Mouse (Mus musculus): Measurements from ENCODE around the gene Ptrh2. TPM values are rescaled to one million over a fixed set of nuclear protein-coding genes. Genes with fewer than 3 reads are reported as not detected.
A peak's percentile ranks its signal among the peaks of the same experiment; 100 is the strongest.

Ptrh2 gene
- polyA plus RNA-seq, 1 experiment from 2014 or later, result 41.1 TPM

- Histone ChIP-seq H3K27ac (ENCODE audit: low read depth, low read length) (no peak overlapping the region), H3K4me3 (ENCODE audit: low read length) (no peak overlapping the region)
- WGBS, result 84% methylated on average over 3 of the region's 3 CpGs
These were observed 2.4 kb upstream of the Ptrh2 start for GRCm38 (mm10) chr11:86681423-86681822.

DNA sequence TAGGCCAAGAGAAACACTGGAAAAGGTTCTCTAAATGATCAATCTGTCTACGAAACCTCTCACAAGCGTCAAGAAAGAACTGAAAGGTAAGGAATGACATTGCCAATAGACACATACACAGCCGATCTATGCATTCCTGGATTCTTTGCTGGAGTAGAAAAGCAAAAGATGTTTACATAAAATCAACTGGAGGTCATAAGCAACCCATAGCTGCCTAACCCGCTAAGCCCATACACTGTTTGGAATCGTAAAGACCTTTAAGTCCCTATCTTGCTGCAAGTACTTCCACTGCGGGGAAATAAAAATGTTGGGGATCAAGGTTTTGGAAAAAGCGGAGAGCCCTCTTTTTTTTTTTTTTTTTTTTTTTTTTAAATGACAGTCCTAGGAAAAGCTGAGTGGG is 924 bp upstream of the Ptrh2 start:
- peak overlapping the region; percentile 75 for H3K4me2 ChIP-seq (replicated peaks; ENCODE audit: low read depth, low read length)
- peak overlapping the region; percentile 88 for H3K4me3 ChIP-seq (ENCODE audit: low read length)
- peaks cover 25% of the 10 kb centered on the region for H3K4me1 ChIP-seq (ENCODE audit: control insufficient read depth, insufficient read depth, low read length)
- peak overlapping the region; percentile 86 for H3K9ac ChIP-seq (ENCODE audit: low read depth, low read length)
- H3K27ac ChIP-seq (ENCODE audit: low read depth, low read length), result no peak overlapping the region; the same call in 1 of the 2 replicates
- ATAC-seq (ENCODE audit: low FRiP score, low TSS enrichment), result no peak
- H3K27me3 ChIP-seq (ENCODE audit: control insufficient read depth, insufficient read depth, low read length), result no peaks in the 10 kb centered on the region
- peaks cover 9% of the 10 kb centered on the region; the same call in 1 of the 2 replicates for H3K36me3 ChIP-seq (ENCODE audit: control insufficient read depth, insufficient read depth, low read length)
- 36% methylated on average over 7 of the region's 7 CpGs for WGBS
- H3K9me3 ChIP-seq (ENCODE audit: control insufficient read depth, low read length), result no peaks in the 10 kb centered on the region

More at GRCm38 (mm10) chr11:86681423-86681822, 2.4 kb upstream of the Ptrh2 start:
- H3K36me3 ChIP-seq (ENCODE audit: control insufficient read depth, insufficient read depth, low read length), result no peaks in the 10 kb centered on the region
- peaks cover 25% of the 10 kb centered on the region for H3K4me1 ChIP-seq (ENCODE audit: control insufficient read depth, insufficient read depth, low read length)
- no peak overlapping the region for H3K9ac ChIP-seq (ENCODE audit: low read depth, low read length)
- no peak overlapping the region; the same call in 1 of the 2 replicates for H3K4me2 ChIP-seq (replicated peaks; ENCODE audit: low read depth, low read length)
- no peak for ATAC-seq (ENCODE audit: low FRiP score, low TSS enrichment)
- H3K9me3 ChIP-seq (ENCODE audit: control insufficient read depth, low read length), result no peaks in the 10 kb centered on the region
- H3K27me3 ChIP-seq (ENCODE audit: control insufficient read depth, insufficient read depth, low read length), result no peaks in the 10 kb centered on the region

DNA sequence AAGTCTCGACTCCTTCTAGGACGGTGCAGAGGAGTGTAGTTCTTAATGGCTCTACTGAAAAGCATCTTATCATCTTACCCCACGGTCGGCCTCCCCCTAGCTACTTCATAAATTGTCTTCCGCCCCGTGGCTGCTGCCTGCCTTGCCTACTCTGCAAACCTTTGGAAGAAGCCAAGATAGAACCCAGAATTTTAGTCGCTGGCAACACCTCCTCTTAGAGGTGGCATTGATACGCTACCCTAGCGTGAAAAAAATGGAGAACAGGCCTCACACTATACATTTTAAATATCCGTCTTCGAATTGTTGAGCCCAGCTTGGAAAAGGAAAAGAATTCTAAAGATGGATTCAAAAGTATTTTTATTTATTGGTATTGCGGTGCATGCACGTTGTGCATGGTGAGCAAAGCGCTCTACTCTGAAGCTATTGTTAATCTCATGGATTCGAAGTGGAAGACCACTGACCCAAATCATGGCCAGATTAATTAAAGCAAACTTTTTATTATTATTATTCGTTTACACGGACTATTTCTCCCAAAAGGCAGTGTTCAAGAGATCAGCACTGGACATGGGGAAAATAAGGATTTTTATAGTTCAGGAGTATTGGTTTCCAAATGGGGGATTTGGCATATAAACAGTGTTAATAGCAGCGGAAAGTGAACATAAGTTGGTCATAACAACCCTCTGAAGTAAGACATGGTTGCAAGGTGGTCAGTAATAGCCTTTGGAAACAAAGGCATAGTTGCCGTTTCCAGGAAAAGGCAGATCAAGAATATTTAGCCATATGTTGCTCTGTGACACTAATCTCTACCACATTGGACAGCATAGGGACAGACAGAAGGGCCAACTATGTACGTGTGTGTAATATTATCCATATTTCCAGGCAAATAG is 584 bp downstream of the Ptrh2 start:
- peak overlapping the region; percentile 85 for H3K27ac ChIP-seq (ENCODE audit: low read depth, low read length)
- H3K4me2 ChIP-seq (replicated peaks; ENCODE audit: low read depth, low read length), result peak overlapping the region; percentile 74
- peaks cover 23% of the 10 kb centered on the region; the same call in 1 of the 2 replicates for H3K36me3 ChIP-seq (ENCODE audit: control insufficient read depth, insufficient read depth, low read length)
- no peaks in the 10 kb centered on the region for H3K27me3 ChIP-seq (ENCODE audit: control insufficient read depth, insufficient read depth, low read length)
- H3K9ac ChIP-seq (ENCODE audit: low read depth, low read length), result peak overlapping the region; percentile 86
- 8% methylated on average over 20 of the region's 20 CpGs for WGBS
- H3K9me3 ChIP-seq (ENCODE audit: control insufficient read depth, low read length), result no peaks in the 10 kb centered on the region
- H3K4me1 ChIP-seq (ENCODE audit: control insufficient read depth, insufficient read depth, low read length), result peaks cover 21% of the 10 kb centered on the region
- no peak for ATAC-seq (ENCODE audit: low FRiP score, low TSS enrichment)
- H3K4me3 ChIP-seq (ENCODE audit: low read length), result peak overlapping the region; percentile 88

GRCm38 (mm10) chr11:86685366-86685765 is 1.6 kb downstream of the Ptrh2 start:
- peak overlapping the region; percentile 74 for H3K4me2 ChIP-seq (replicated peaks; ENCODE audit: low read depth, low read length)
- peaks cover 32% of the 10 kb centered on the region for H3K36me3 ChIP-seq (ENCODE audit: control insufficient read depth, insufficient read depth, low read length)
- H3K27me3 ChIP-seq (ENCODE audit: control insufficient read depth, insufficient read depth, low read length), result no peaks in the 10 kb centered on the region
- H3K4me1 ChIP-seq (ENCODE audit: control insufficient read depth, insufficient read depth, low read length), result peaks cover 21% of the 10 kb centered on the region
- no peak for ATAC-seq (ENCODE audit: low FRiP score, low TSS enrichment)
- peak overlapping the region; percentile 88; the same call in 1 of the 2 replicates for H3K4me3 ChIP-seq (ENCODE audit: low read length)
- WGBS, result 90% methylated on average over 1 of the region's 1 CpGs
- H3K9ac ChIP-seq (ENCODE audit: low read depth, low read length), result peak overlapping the region; percentile 32; the same call in 1 of the 2 replicates
- no peak overlapping the region for H3K27ac ChIP-seq (ENCODE audit: low read depth, low read length)
- H3K9me3 ChIP-seq (ENCODE audit: control insufficient read depth, low read length), result no peaks in the 10 kb centered on the region

DNA sequence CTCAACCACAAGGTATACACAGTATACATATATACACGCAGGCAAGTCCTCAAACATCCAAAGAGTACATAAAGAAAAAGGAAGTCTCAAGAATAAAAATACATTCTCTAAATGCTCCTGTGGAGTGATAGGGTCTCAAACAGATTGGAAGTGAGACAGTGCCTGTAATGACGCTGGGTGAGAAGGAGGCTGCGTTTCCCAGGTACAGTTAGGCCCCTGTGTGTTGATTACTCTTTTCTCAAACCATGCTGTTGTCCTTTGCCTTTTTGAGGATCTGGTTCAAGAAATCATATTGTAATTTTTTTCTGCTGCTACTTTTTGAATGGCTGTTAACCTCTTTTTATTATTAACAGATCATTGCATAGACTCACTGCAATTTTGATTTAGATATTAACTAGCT is 6.6 kb downstream of the Ptrh2 start:
- Histone ChIP-seq H3K4me2 (replicated peaks; ENCODE audit: low read depth, low read length) (no peak overlapping the region), H3K27ac (ENCODE audit: low read depth, low read length) (no peak overlapping the region; the same call in 1 of the 2 replicates), H3K9ac (ENCODE audit: low read depth, low read length) (no peak overlapping the region), H3K36me3 (ENCODE audit: control insufficient read depth, insufficient read depth, low read length) (peaks cover 81% of the 10 kb centered on the region), H3K4me3 (ENCODE audit: low read length) (no peak overlapping the region), H3K4me1 (ENCODE audit: control insufficient read depth, insufficient read depth, low read length) (peaks cover 4% of the 10 kb centered on the region), H3K27me3 (ENCODE audit: control insufficient read depth, insufficient read depth, low read length) (no peaks in the 10 kb centered on the region), H3K9me3 (ENCODE audit: control insufficient read depth, low read length) (no peaks in the 10 kb centered on the region)
- 93% methylated on average over 3 of the region's 3 CpGs for WGBS
- no peak for ATAC-seq (ENCODE audit: low FRiP score, low TSS enrichment)

DNA sequence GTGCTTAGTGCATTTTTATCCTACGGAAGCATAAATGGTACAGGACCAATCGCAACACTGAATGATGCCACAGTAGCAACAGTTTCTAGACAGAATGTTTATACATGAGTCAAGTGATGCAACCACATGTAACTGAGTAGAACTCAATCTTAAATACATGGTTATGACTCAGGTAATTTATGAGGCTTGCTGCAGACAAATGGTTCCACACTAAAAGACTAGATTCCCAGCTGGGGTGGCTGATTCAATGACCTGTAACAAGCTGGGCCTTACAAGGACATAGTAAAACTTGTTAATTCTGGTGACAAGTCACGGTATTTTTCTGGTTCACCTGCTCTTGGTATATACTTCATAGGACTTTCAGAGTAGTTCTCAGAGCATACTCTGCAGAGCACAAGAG is 7.7 kb downstream of the Ptrh2 start:
- no peak overlapping the region; the same call in 1 of the 2 replicates for H3K27ac ChIP-seq (ENCODE audit: low read depth, low read length)
- H3K9ac ChIP-seq (ENCODE audit: low read depth, low read length), result no peak overlapping the region
- H3K36me3 ChIP-seq (ENCODE audit: control insufficient read depth, insufficient read depth, low read length), result peaks cover 91% of the 10 kb centered on the region
- no peak for ATAC-seq (ENCODE audit: low FRiP score, low TSS enrichment)
- 81% methylated on average over 3 of the region's 3 CpGs for WGBS
- no peaks in the 10 kb centered on the region for H3K27me3 ChIP-seq (ENCODE audit: control insufficient read depth, insufficient read depth, low read length)
- no peak overlapping the region for H3K4me2 ChIP-seq (replicated peaks; ENCODE audit: low read depth, low read length)
- no peaks in the 10 kb centered on the region for H3K4me1 ChIP-seq (ENCODE audit: control insufficient read depth, insufficient read depth, low read length)
- no peaks in the 10 kb centered on the region for H3K9me3 ChIP-seq (ENCODE audit: control insufficient read depth, low read length)
- H3K4me3 ChIP-seq (ENCODE audit: low read length), result no peak overlapping the region

DNA sequence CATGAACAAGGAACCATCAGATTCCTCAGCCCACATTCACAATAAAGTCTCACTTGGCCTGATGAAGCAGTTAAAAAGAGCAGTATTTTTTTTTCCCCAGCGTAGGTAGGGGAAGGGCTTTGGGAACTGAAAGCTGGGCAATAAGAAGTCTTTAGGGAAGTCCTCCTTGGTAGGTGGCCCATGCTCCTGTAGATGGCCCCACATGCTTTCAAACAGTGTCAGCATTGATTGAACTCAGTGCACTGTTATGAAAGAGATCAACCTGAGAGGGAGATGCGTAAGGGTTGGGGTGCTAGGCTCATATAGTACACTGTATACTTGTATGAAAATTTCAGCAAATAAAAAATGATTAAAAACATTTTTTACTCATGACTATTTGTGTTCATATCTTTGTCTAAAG is 8.2 kb downstream of the Ptrh2 start:
- Histone ChIP-seq H3K9ac (ENCODE audit: low read depth, low read length) (no peak overlapping the region), H3K9me3 (ENCODE audit: control insufficient read depth, low read length) (no peaks in the 10 kb centered on the region), H3K27ac (ENCODE audit: low read depth, low read length) (no peak overlapping the region; the same call in 1 of the 2 replicates), H3K4me1 (ENCODE audit: control insufficient read depth, insufficient read depth, low read length) (no peaks in the 10 kb centered on the region), H3K4me3 (ENCODE audit: low read length) (no peak overlapping the region), H3K27me3 (ENCODE audit: control insufficient read depth, insufficient read depth, low read length) (no peaks in the 10 kb centered on the region), H3K36me3 (ENCODE audit: control insufficient read depth, insufficient read depth, low read length) (peaks cover 93% of the 10 kb centered on the region), H3K4me2 (replicated peaks; ENCODE audit: low read depth, low read length) (no peak overlapping the region)
- ATAC-seq (ENCODE audit: low FRiP score, low TSS enrichment), result no peak
- 91% methylated on average over 2 of the region's 2 CpGs for WGBS

DNA sequence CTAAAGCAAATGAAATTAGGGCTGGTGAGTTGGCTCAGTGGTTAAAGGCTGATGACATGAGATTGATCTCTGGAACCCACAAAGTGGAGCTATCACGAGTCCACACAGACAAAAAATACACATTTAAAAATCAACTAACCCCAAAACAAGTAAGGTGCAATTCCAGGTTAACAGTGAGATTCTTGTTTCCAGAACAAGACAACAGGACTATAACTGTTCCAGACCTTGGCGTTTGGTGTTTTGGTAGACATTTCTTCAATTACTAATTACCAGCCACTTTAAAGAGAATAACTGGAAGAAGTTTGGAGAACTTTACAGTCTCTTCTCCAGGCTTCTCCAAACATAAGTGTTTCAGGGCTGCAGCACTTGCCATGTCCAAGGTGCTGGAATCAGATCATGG is 8.8 kb downstream of the Ptrh2 start:
- Histone ChIP-seq H3K27me3 (ENCODE audit: control insufficient read depth, insufficient read depth, low read length) (no peaks in the 10 kb centered on the region), H3K9me3 (ENCODE audit: control insufficient read depth, low read length) (no peaks in the 10 kb centered on the region), H3K27ac (ENCODE audit: low read depth, low read length) (no peak overlapping the region), H3K9ac (ENCODE audit: low read depth, low read length) (no peak overlapping the region), H3K4me3 (ENCODE audit: low read length) (no peak overlapping the region), H3K4me1 (ENCODE audit: control insufficient read depth, insufficient read depth, low read length) (no peaks in the 10 kb centered on the region), H3K36me3 (ENCODE audit: control insufficient read depth, insufficient read depth, low read length) (peaks cover 94% of the 10 kb centered on the region), H3K4me2 (replicated peaks; ENCODE audit: low read depth, low read length) (no peak overlapping the region)
- WGBS, result 90% methylated on average over 2 of the region's 2 CpGs
- ATAC-seq (ENCODE audit: low FRiP score, low TSS enrichment), result no peak

- Histone ChIP-seq H3K9me3 (ENCODE audit: control insufficient read depth, low read length) (no peaks in the 10 kb centered on the region), H3K4me2 (replicated peaks; ENCODE audit: low read depth, low read length) (no peak overlapping the region), H3K4me3 (ENCODE audit: low read length) (no peak overlapping the region), H3K36me3 (ENCODE audit: control insufficient read depth, insufficient read depth, low read length) (peaks cover 97% of the 10 kb centered on the region), H3K4me1 (ENCODE audit: control insufficient read depth, insufficient read depth, low read length) (no peaks in the 10 kb centered on the region), H3K9ac (ENCODE audit: low read depth, low read length) (no peak overlapping the region), H3K27ac (ENCODE audit: low read depth, low read length) (no peak overlapping the region), H3K27me3 (ENCODE audit: control insufficient read depth, insufficient read depth, low read length) (no peaks in the 10 kb centered on the region)
- ATAC-seq (ENCODE audit: low FRiP score, low TSS enrichment), result no peak
- WGBS, result 82% methylated on average over 4 of the region's 4 CpGs
These were observed 11.7 kb downstream of the Ptrh2 start for GRCm38 (mm10) chr11:86695461-86695860.
